Mouse (Mus musculus) MEL (cell line): Measurements from ENCODE around the gene Bmpr1b. TPM values are rescaled to one million over a fixed set of nuclear protein-coding genes. Genes with fewer than 3 reads are reported as not detected.
A peak's percentile ranks its signal among the peaks of the same experiment; 100 is the strongest.

ENCODE experiments used
- DNase-seq: peaks from one replicate; pipeline ENCODE4 v3.0.0; 2011; ENCODE audit warnings: low read depth, low spot score
- H3K27ac ChIP-seq: 2 replicates; pipeline ENCODE4 v1.5.1; 2012; ENCODE audit warnings: low read depth, mild to moderate bottlenecking, control low read depth, low read length, moderate library complexity; ENCODE audit not compliant: control insufficient read depth
- H3K27me3 ChIP-seq, 2 experiments: fragments of 150-350 bp in 1 of 2; sonication (generic) in 1 of 2; 2 replicates each; pipeline ENCODE4 v1.6.1; 2012; ENCODE audit warnings: low read length in 2 of 2, mild to moderate bottlenecking in 2 of 2, improper control_type of control experiment in 1 of 2, moderate library complexity in 1 of 2; ENCODE audit not compliant: insufficient read depth in 2 of 2, control insufficient read depth in 1 of 2
- H3K36me3 ChIP-seq, 2 experiments: 2 replicates each; pipeline ENCODE4 v1.6.1; 2012 to 2014; ENCODE audit warnings: low read length in 2 of 2, improper control_type of control experiment in 1 of 2, inconsistent platforms in 1 of 2, mild to moderate bottlenecking in 1 of 2; ENCODE audit not compliant: insufficient read depth in 2 of 2, control insufficient read depth in 1 of 2
- H3K4me1 ChIP-seq, 2 experiments: fragments of 150-350 bp in 1 of 2; sonication (generic) in 1 of 2; 2 replicates each; pipeline ENCODE4 v1.6.1; 2012; ENCODE audit warnings: low read length in 2 of 2, improper control_type of control experiment in 1 of 2, mild to moderate bottlenecking in 1 of 2; ENCODE audit not compliant: insufficient read depth in 2 of 2, control insufficient read depth in 1 of 2
- H3K4me3 ChIP-seq, 2 experiments: fragments of 150-350 bp in 1 of 2; sonication (generic) in 1 of 2; 2 replicates each; pipeline ENCODE4 v1.5.1; 2012; ENCODE audit warnings: low read depth in 2 of 2, low read length in 2 of 2, mild to moderate bottlenecking in 2 of 2, moderate library complexity in 2 of 2, control low read depth in 1 of 2, improper control_type of control experiment in 1 of 2; ENCODE audit not compliant: control insufficient read depth in 1 of 2, insufficient read depth in 1 of 2
- H3K79me2 ChIP-seq: 2 replicates; pipeline ENCODE4 v1.6.1; 2012; ENCODE audit warnings: mild to moderate bottlenecking, low read length, moderate library complexity; ENCODE audit not compliant: control insufficient read depth, poor library complexity, insufficient read depth
- H3K9ac ChIP-seq: 2 replicates; pipeline ENCODE4 v1.6.1; 2012; ENCODE audit warnings: low read depth, mild to moderate bottlenecking, control low read depth, low read length, moderate library complexity; ENCODE audit not compliant: control insufficient read depth, poor library complexity, severe bottlenecking
- H3K9me3 ChIP-seq: fragments of 150-350 bp; sonication (generic); replicated peaks from 2 replicates; pipeline ENCODE4 v1.6.1; 2012; ENCODE audit warnings: mild to moderate bottlenecking, low read length, improper control_type of control experiment, moderate library complexity; ENCODE audit not compliant: insufficient read depth
- CTCF ChIP-seq, 3 experiments: IDR thresholded peaks in 2 of 3; conservative IDR thresholded peaks in 1 of 3; 2 replicates each; pipeline ENCODE4 v1.5.1; 2011 to 2012; ENCODE audit warnings: low read length in 3 of 3, low read depth in 2 of 3, mild to moderate bottlenecking in 2 of 3, improper control_type of control experiment in 1 of 3, inconsistent platforms in 1 of 3, mixed read lengths in 1 of 3, moderate library complexity in 1 of 3; ENCODE audit not compliant: control insufficient read depth in 1 of 3, insufficient read depth in 1 of 3, poor library complexity in 1 of 3, severe bottlenecking in 1 of 3
- E2F4 ChIP-seq: IDR thresholded peaks from 2 replicates; pipeline ENCODE4 v1.6.1; 2011; ENCODE audit warnings: low read depth, low read length, improper control_type of control experiment, borderline replicate concordance
- ELF1 ChIP-seq: IDR thresholded peaks from 2 replicates; pipeline ENCODE4 v1.6.1; 2014; ENCODE audit warnings: low read depth, mild to moderate bottlenecking, inconsistent platforms, low read length, improper control_type of control experiment, moderate library complexity
- JUND ChIP-seq: IDR thresholded peaks from 2 replicates; pipeline ENCODE4 v1.6.1; 2011; ENCODE audit warnings: low read depth, mild to moderate bottlenecking, improper control_type of control experiment, low read length
- KAT2A ChIP-seq: conservative IDR thresholded peaks from 2 replicates; pipeline ENCODE4 v1.6.1; 2012; ENCODE audit warnings: low read depth, low read length, improper control_type of control experiment, inconsistent platforms
- MAX ChIP-seq: IDR thresholded peaks from 2 replicates; pipeline ENCODE4 v1.6.1; 2011; ENCODE audit warnings: low read length, improper control_type of control experiment
- MAZ ChIP-seq: IDR thresholded peaks from 2 replicates; pipeline ENCODE4 v1.6.1; 2012; ENCODE audit warnings: low read depth, mild to moderate bottlenecking, inconsistent platforms, low read length, improper control_type of control experiment
- NELFE ChIP-seq: IDR thresholded peaks from 2 replicates; pipeline ENCODE4 v1.6.1; 2011; ENCODE audit warnings: low read depth, low read length, improper control_type of control experiment
- POLR2A ChIP-seq, 2 experiments: IDR thresholded peaks; 2 replicates each; pipeline ENCODE4 v1.6.1; 2011 to 2012; ENCODE audit warnings: low read length in 2 of 2, mild to moderate bottlenecking in 2 of 2, control low read depth in 1 of 2, improper control_type of control experiment in 1 of 2, low read depth in 1 of 2, moderate library complexity in 1 of 2; ENCODE audit not compliant: control insufficient read depth in 1 of 2, insufficient read depth in 1 of 2, poor library complexity in 1 of 2
- RAD21 ChIP-seq: IDR thresholded peaks from 2 replicates; pipeline ENCODE4 v1.6.1; 2011; ENCODE audit warnings: mild to moderate bottlenecking, low read depth, low read length, improper control_type of control experiment
- SIN3A ChIP-seq: IDR thresholded peaks from 2 replicates; pipeline ENCODE4 v1.6.1; 2012; ENCODE audit warnings: low read length, improper control_type of control experiment, inconsistent platforms
- SMC3 ChIP-seq: IDR thresholded peaks from 2 replicates; pipeline ENCODE4 v1.6.1; 2011; ENCODE audit warnings: low read depth, low read length, improper control_type of control experiment
- TBP ChIP-seq: IDR thresholded peaks from 2 replicates; pipeline ENCODE4 v1.8.0; 2011; ENCODE audit warnings: low read depth, low read length, improper control_type of control experiment
- USF2 ChIP-seq, 2 experiments: IDR thresholded peaks; 2 replicates each; pipeline ENCODE4 v1.6.1; 2011 to 2012; ENCODE audit warnings: improper control_type of control experiment in 2 of 2, low read length in 2 of 2, borderline replicate concordance in 1 of 2, inconsistent platforms in 1 of 2, low read depth in 1 of 2, mild to moderate bottlenecking in 1 of 2; ENCODE audit not compliant: insufficient read depth in 1 of 2
- ZKSCAN1 ChIP-seq: IDR thresholded peaks from 2 replicates; pipeline ENCODE4 v1.6.1; 2012; ENCODE audit warnings: low read depth, mild to moderate bottlenecking, inconsistent platforms, low read length, improper control_type of control experiment, moderate library complexity
- ZMIZ1 ChIP-seq: IDR thresholded peaks from 2 replicates; pipeline ENCODE4 v1.6.1; 2012; ENCODE audit warnings: low read depth, mild to moderate bottlenecking, inconsistent platforms, low read length, improper control_type of control experiment, moderate library complexity
- polyA plus RNA-seq, 2 experiments: library from polyadenylated mRNA; stranded (reverse) in 1 of 2; unstranded in 1 of 2; fragments of >175 nt in 1 of 2; fragments of >200 nt in 1 of 2; gene quantifications; 2 replicates each; pipeline versions ENCODE4 v1.2.1 to v1.2.4; 2012; ENCODE audit warnings: low replicate concordance in 2 of 2, low read depth in 1 of 2; ENCODE audit not compliant: insufficient read length in 2 of 2, insufficient read depth in 1 of 2, missing spikeins in 1 of 2
- total RNA-seq: library from RNA; depleted of rRNA; stranded (reverse); fragments of 300-350 nt; gene quantifications from 2 replicates; pipeline ENCODE4 v1.2.3, GENCODE M21; 2012

Bmpr1b gene
- total and polyA plus RNA-seq, 3 experiments = not detected

DNA sequence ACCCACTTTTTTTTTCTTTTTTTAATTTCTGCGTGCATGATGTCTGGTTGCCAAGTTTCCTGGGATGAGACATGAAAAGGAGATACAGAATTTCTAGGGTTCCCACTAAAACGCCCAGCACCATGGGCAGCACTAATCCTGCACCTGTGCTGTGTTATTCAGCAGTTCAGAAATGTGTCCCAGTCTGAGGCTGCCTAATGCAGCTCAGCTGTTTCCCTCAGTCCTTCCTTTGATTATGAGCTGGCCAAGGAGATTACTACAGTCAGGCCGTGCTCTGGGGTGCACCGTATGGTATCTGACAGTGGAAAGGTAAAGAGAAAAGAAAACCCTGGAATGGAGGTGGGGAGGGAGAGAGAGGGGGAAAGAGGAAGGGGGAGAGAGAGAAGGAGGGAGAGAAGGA lies 278.6 kb downstream of the Bmpr1b start:
- Histone ChIP-seq H3K4me1 (no peaks in the 10 kb centered on the region), H3K9me3 (no peaks in the 10 kb centered on the region), H3K27ac (no peak overlapping the region), H3K36me3 (no peaks in the 10 kb centered on the region), H3K4me3 (no peak overlapping the region), H3K79me2 (no peaks in the 10 kb centered on the region), H3K9ac (no peak overlapping the region), H3K27me3 (no peaks in the 10 kb centered on the region)
- no peak for DNase-seq
- no peak for TF ChIP-seq E2F4
- no peak for TF ChIP-seq SIN3A
- no peak for TF ChIP-seq MAZ
- TF ChIP-seq ELF1 = no peak
- no peak for TF ChIP-seq ZKSCAN1
- no peak for TF ChIP-seq ZMIZ1
- TF ChIP-seq RAD21 = no peak
- no peak for TF ChIP-seq KAT2A
- no peak for TF ChIP-seq NELFE
- TF ChIP-seq POLR2A (IDR thresholded peaks at IDR 0.05; ENCODE audit: control insufficient read depth in 1 of 2, insufficient read depth in 1 of 2, low read depth in 1 of 2, low read length in 2 of 2, poor library complexity in 1 of 2) = no peak
- TF ChIP-seq USF2 (IDR thresholded peaks at IDR 0.05; ENCODE audit: borderline replicate concordance in 1 of 2, insufficient read depth in 1 of 2, low read depth in 1 of 2, low read length in 2 of 2) = no peak
- TF ChIP-seq MAX = no peak
- TF ChIP-seq TBP = no peak
- no peak for TF ChIP-seq JUND

DNA sequence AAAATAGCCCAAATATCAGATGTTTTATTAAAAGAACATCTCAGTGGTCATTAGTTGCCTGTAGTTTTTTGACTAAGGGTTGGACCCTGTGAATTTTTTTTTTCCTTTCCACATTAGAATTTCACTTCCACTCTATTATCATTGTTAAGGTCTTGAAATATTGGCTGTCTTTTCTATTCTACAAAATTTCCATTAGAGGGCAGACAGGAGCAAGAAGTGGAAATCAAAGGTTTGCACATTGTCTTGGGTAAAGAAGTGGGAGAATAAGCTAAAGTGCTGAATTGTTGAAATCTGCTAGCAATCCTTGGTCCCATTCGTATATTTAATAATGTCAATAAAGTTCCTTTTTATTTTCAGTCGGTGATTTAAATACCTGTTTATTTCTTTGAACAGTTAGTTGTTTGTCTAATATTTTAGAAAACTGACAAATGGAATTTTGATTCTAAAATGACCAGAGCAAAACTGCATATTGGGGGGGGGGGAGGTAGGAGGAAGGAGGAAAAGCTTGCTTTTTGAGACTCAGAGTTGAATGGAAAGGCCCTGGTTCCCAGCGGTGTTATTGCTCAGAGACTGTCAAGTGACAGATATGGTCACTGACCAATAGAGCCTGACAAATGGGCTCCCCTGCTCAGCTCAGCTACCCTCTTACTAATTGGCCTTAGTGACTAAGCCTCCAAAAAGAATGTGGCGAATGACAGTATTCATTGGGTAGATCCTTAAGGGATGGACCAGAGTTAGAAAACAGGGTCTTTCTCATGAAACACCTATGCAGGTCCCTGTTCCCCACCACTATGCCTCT lies 281.6 kb downstream of the Bmpr1b start:
- H3K4me1 ChIP-seq = no peaks in the 10 kb centered on the region
- H3K9ac ChIP-seq = no peak overlapping the region
- no peaks in the 10 kb centered on the region for H3K27me3 ChIP-seq
- H3K4me3 ChIP-seq = no peak overlapping the region
- H3K36me3 ChIP-seq = no peaks in the 10 kb centered on the region
- H3K9me3 ChIP-seq = no peaks in the 10 kb centered on the region
- no peak overlapping the region for H3K27ac ChIP-seq
- H3K79me2 ChIP-seq = no peaks in the 10 kb centered on the region
- TF ChIP-seq RAD21 = peak; percentile 44
- TF ChIP-seq SIN3A = no peak
- TF ChIP-seq SMC3 = peak; percentile 66
- peak in 2 of 3 experiments; percentile 8 to 59; a peak in 2 of 6 replicates for TF ChIP-seq CTCF (IDR thresholded peaks at IDR 0.05 in 2 of 3, conservative IDR thresholded peaks at IDR 0.05 in 1 of 3; ENCODE audit: control insufficient read depth in 1 of 3, insufficient read depth in 1 of 3, low read depth in 2 of 3, low read length in 3 of 3, poor library complexity in 1 of 3, severe bottlenecking in 1 of 3)
- peak; percentile 50 for DNase-seq
